Comparison of ENCODE assay signal across 2 mouse cellular contexts in the genomic region with DNA sequence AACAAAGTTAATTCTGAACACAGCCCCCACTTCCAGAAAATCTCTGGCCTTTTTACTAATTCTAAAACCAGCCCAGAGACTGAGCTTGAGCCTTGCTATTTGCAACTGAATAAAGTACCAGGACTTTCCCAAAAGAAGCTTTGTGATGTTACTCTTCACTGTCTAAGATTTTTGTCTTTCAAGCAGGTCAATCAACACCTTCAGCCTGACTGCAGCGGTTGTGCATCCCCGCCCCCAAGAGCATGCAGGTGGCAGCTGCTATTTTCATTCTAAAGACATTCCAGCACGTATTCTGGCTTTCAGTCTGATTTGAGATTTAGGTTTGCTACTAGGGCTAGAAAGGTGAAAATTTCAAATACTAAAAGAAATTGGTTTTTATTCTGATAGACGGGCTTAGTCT. TPM values are rescaled to one million over a fixed set of nuclear protein-coding genes. Genes with fewer than 3 reads are reported as not detected.
"Had no signal": no experiment of that assay in that cellular context is flagged by ENCODE, and none has a peak within 500 bp of the region (broad histone marks: within the 10 kb centered on the region; RNA-seq: fewer than 3 reads in every experiment).

No protein-coding gene starts in this region.

RNA-seq across cellular contexts. Expression of a gene that starts 43.5 kb away (rescaled TPM):
- total RNA-seq: neutrophil, adult 5-6 weeks had no signal
- polyA plus RNA-seq: small intestine, adult 2 months had no signal
